Mouse (Mus musculus): ENCODE data around the gene Sec13.
"Not testable (repeated sequence)": the region's sequence is repeated elsewhere in the genome, so short reads cannot be mapped to it uniquely, and the experiment has no call there.

The Sec13 gene

GRCm38 (mm10) chr6:113740236-113741217 lies at the start of gene Sec13:
Sec13 (minus strand) TSS chr6:113740743.
- peak; percentile 95 for DNase-seq (ENCODE audit: low spot score)

- DNase-seq (ENCODE audit: low spot score), result peak; percentile 3
These were observed 47.0 kb upstream of the Sec13 start for GRCm38 (mm10) chr6:113787459-113787968.

- DNase-seq (ENCODE audit: low spot score), result no peak
These were observed 45.1 kb upstream of the Sec13 start for GRCm38 (mm10) chr6:113785658-113786057.

- no peak for DNase-seq (ENCODE audit: low spot score)
These were observed 37.7 kb upstream of the Sec13 start for GRCm38 (mm10) chr6:113778229-113778753.

GRCm38 (mm10) chr6:113768804-113769203 lies 28.3 kb upstream of the Sec13 start:
- no peak for DNase-seq (ENCODE audit: low spot score)

GRCm38 (mm10) chr6:113761644-113762043 lies 21.1 kb upstream of the Sec13 start:
- peak; percentile 88 for DNase-seq (ENCODE audit: low spot score)

GRCm38 (mm10) chr6:113749119-113749685 lies 8.7 kb upstream of the Sec13 start:
- no peak for DNase-seq (ENCODE audit: low spot score)

- peak; percentile 21 for DNase-seq (ENCODE audit: low spot score)
These were observed 7.8 kb upstream of the Sec13 start for GRCm38 (mm10) chr6:113748351-113748750.

GRCm38 (mm10) chr6:113747284-113747683 lies 6.7 kb upstream of the Sec13 start:
- DNase-seq (ENCODE audit: low spot score), result no peak

- DNase-seq (ENCODE audit: low spot score), result no peak
These were observed 4.6 kb upstream of the Sec13 start for GRCm38 (mm10) chr6:113745117-113745516.

GRCm38 (mm10) chr6:113743111-113743510 lies 2.6 kb upstream of the Sec13 start:
- no peak for DNase-seq (ENCODE audit: low spot score)

GRCm38 (mm10) chr6:113742321-113742720 lies 1.8 kb upstream of the Sec13 start:
- no peak for DNase-seq (ENCODE audit: low spot score)

- no peak for DNase-seq (ENCODE audit: low spot score)
These were observed 882 bp upstream of the Sec13 start for GRCm38 (mm10) chr6:113741425-113741824.

GRCm38 (mm10) chr6:113737318-113738046 lies 3.1 kb downstream of the Sec13 start:
- no peak for DNase-seq (ENCODE audit: low spot score)

- DNase-seq (ENCODE audit: low spot score), result no peak
These were observed 9.2 kb downstream of the Sec13 start for GRCm38 (mm10) chr6:113731296-113731695.

GRCm38 (mm10) chr6:113728181-113728580 lies 12.4 kb downstream of the Sec13 start:
- no peak for DNase-seq (ENCODE audit: low spot score)

GRCm38 (mm10) chr6:113721061-113721460 lies 19.5 kb downstream of the Sec13 start:
- no peak for DNase-seq (ENCODE audit: low spot score)

GRCm38 (mm10) chr6:113719878-113720277 lies 20.7 kb downstream of the Sec13 start, which contains the start of gene Ghrl:
Ghrl (minus strand) TSS chr6:113719880.
- DNase-seq (ENCODE audit: low spot score), result no peak

- no peak for DNase-seq (ENCODE audit: low spot score)
These were observed 23.0 kb downstream of the Sec13 start for GRCm38 (mm10) chr6:113717541-113717940.

GRCm38 (mm10) chr6:113714797-113715196 lies 25.7 kb downstream of the Sec13 start:
- DNase-seq (ENCODE audit: low spot score), result no peak

GRCm38 (mm10) chr6:113714276-113714675 lies 26.3 kb downstream of the Sec13 start:
- DNase-seq (ENCODE audit: low spot score), result no peak

- DNase-seq (ENCODE audit: low spot score), result not testable (repeated sequence)
These were observed 27.2 kb downstream of the Sec13 start for GRCm38 (mm10) chr6:113713389-113713788.

All from embryo, embryonic 10.5 days (tissue).